8 mouse cellular contexts compared by ENCODE assay signal in genomic region chr7:70350781-70351551, GRCm38 (mm10). TPM values are rescaled to one million over a fixed set of nuclear protein-coding genes. Genes with fewer than 3 reads are reported as not detected.
DNase-seq lines count a peak whose midpoint lies in the region; ATAC-seq and TF ChIP-seq lines count a peak whose summit lies in the region.

No protein-coding gene starts in this region.

- no peak for ATAC-seq in cerebellum, adult (ENCODE audit: insufficient number of reproducible peaks, low FRiP score, low TSS enrichment)
- ATAC-seq in forebrain, postnatal 0 days = peak; percentile 61
- peak; percentile 73 for ATAC-seq in lung, embryonic 14.5 days (ENCODE audit: insufficient read depth)

- WGBS in forebrain, postnatal 0 days = under 1% methylated on average over 51 of the region's 55 CpGs
- under 1% methylated on average over 46 of the region's 55 CpGs for WGBS in lung, embryonic 14.5 days

- H3K4me1 ChIP-seq in forebrain, postnatal 0 days (ENCODE audit: insufficient read depth) = 0 out of 2 replicates have a peak, but pooled peaks cover 3% of the 10 kb centered on the region
- H3K4me1 ChIP-seq in lung, embryonic 14.5 days (ENCODE audit: insufficient read depth) = peaks cover 23% of the 10 kb centered on the region

- H3K9me3 ChIP-seq in forebrain, postnatal 0 days (ENCODE audit: low read length) = no peaks in the 10 kb centered on the region
- H3K9me3 ChIP-seq in lung, embryonic 14.5 days (ENCODE audit: low read depth, low read length) = no peaks in the 10 kb centered on the region

- DNase-seq in cerebellum, adult 11-12 months = peak; percentile 24
- peak; percentile 82 for DNase-seq in Muller cell, postnatal 12 days (ENCODE audit: inconsistent ontology term)
- no peak for DNase-seq in forebrain, postnatal 0 days
- DNase-seq in kidney, adult 18-20 months = peak; percentile 61
- DNase-seq in lung, embryonic 14.5 days = peak; percentile 83
- DNase-seq in retina, embryonic 14.5 days (ENCODE audit: low spot score) = peak; percentile 77
- no peak for DNase-seq in thymus, postnatal 10 days (ENCODE audit: low spot score in 2 of 2)

- H3K4me3 ChIP-seq in forebrain, postnatal 0 days (ENCODE audit: low read depth, low read length) = peak overlapping the region; percentile 42
- H3K4me3 ChIP-seq in lung, embryonic 14.5 days (ENCODE audit: low read depth, low read length) = peak overlapping the region; percentile 59

- H3K27me3 ChIP-seq in forebrain, postnatal 0 days (ENCODE audit: insufficient read depth, low read length) = peaks cover 42% of the 10 kb centered on the region
- no peaks in the 10 kb centered on the region for H3K27me3 ChIP-seq in lung, embryonic 14.5 days (ENCODE audit: insufficient read depth, low read length)

- H3K27ac ChIP-seq in forebrain, postnatal 0 days (ENCODE audit: low read depth, low read length) = peak overlapping the region; percentile 81
- peak overlapping the region; percentile 97 for H3K27ac ChIP-seq in lung, embryonic 14.5 days (ENCODE audit: low read depth)

- H3K4me2 ChIP-seq in forebrain, postnatal 0 days (ENCODE audit: low read depth) = peak overlapping the region; percentile 61
- H3K4me2 ChIP-seq in lung, embryonic 14.5 days = peak overlapping the region; percentile 77

- no peaks in the 10 kb centered on the region for H3K36me3 ChIP-seq in forebrain, postnatal 0 days (ENCODE audit: insufficient read depth)
- H3K36me3 ChIP-seq in lung, embryonic 14.5 days (ENCODE audit: insufficient read depth) = peaks cover 57% of the 10 kb centered on the region

- no peak for TF ChIP-seq CTCF in forebrain, postnatal 0 days (IDR thresholded peaks at IDR 0.05; ENCODE audit: low read depth)
- TF ChIP-seq CTCF in lung, embryonic 14.5 days (IDR thresholded peaks at IDR 0.05; ENCODE audit: low read depth) = no peak

- H3K9ac ChIP-seq in forebrain, postnatal 0 days = peak overlapping the region; percentile 59
- peak overlapping the region; percentile 95 for H3K9ac ChIP-seq in lung, embryonic 14.5 days

RNA-seq across cellular contexts. Expression of gene Nr2f2, which starts 15.6 kb away (rescaled TPM):
- total RNA-seq in forebrain, postnatal 0 days (2014; rRNA removed) = 23.7 and 49.9 TPM in 2 replicates
- polyA plus RNA-seq in forebrain, postnatal 0 days (2015; fragmentation: Nextera tagmentation; extraction: Ambion mirVana) = 46.4 and 92.8 TPM in 2 replicates
- polyA plus RNA-seq in lung, embryonic 14.5 days (2014; fragmentation: Nextera tagmentation; extraction: Ambion mirVana) = 142 and 146 TPM in 2 replicates

Comparison
In these comparisons a context has a peak if more than half of its experiments do, and no peak if none do; other contexts are left out.
1. DNase-seq: peak in cerebellum, adult 11-12 months (single experiment), Muller cell, postnatal 12 days (single experiment), kidney, adult 18-20 months (single experiment), lung, embryonic 14.5 days (single experiment) and retina, embryonic 14.5 days (single experiment); none in forebrain, postnatal 0 days (single experiment) and thymus, postnatal 10 days (0 of 2).